Mouse (Mus musculus) B cell, adult 62 days (primary cell): ENCODE measurements around the gene Bcl2l13. TPM values are rescaled to one million over a fixed set of nuclear protein-coding genes. Genes with fewer than 3 reads are reported as not detected.

Experiments
- total RNA-seq: library from RNA; stranded (reverse); gene quantifications from 4 replicates; pipeline ENCODE4 v1.2.4, GENCODE M21; 2023

Bcl2l13 gene
- 35.9 to 46.7 TPM (median 42.3 TPM) in 4 replicates for total RNA-seq

GRCm38 (mm10) chr6:120835474-120836374, at the start of gene Bcl2l13:
Bcl2l13 (plus strand) TSS chr6:120836212.

GRCm38 (mm10) chr6:120822307-120822928, 13.6 kb upstream of the Bcl2l13 start, which contains the start of gene Atp6v1e1:
Atp6v1e1 (minus strand) TSS chr6:120822793.

DNA sequence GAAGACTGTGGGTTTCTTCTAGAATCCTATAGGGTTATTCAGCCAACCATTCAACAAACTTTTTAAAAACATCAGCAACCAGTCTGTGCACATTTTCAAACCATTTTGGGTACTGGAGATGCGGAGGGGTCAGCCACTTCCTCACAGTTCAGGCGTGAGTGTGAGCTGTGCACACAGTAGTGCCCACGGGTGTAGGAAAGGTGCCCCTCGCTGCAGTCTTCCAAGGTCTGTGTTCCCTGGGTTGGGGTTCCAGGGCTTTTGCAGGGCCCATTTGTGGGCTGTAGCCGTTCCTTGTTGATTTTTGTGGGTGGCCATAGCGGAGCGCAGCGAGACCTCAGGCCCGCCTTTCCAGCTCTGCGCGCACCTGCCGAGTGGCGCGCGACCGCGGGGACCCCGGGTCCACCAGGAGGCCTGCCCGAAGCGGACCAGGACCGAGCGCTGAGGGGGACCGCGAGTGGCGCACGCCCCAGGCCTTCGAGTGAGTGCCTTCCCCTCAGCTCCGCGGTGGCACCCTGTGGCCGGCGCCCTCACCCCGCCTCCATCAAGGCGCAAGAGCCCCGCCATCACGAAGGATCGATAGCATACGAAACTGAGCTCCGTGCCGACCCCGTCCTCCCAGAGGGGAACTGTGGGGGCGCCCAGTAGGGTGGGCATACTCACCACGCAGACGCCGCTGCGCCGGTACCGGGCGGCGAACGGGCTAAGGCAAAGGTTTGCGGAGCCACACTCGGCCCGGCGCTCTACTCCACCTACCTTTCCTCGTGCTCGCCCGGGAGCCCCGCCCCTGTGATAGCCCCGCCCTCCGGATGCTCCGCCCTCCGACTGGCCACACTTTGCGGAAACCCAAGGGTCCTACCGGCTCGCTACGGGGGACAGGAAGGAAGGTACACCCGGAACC, 80.3 kb downstream of the Bcl2l13 start, which contains the start of gene Bid:
Gene Bid, minus strand, starts transcription at position 780 of the 898 bp plus-strand sequence.

Other genes starting within 250 kb of the Bcl2l13 start
- 34.1 to 46.4 TPM (median 38.0 TPM) in 4 replicates for gene Cecr2, start 169.8 kb upstream of the Bcl2l13 start, total RNA-seq
- 2.2 to 2.8 TPM (median 2.6 TPM) in 4 replicates for gene Slc25a18, start 62.6 kb upstream of the Bcl2l13 start, total RNA-seq
- 127 to 140 TPM (median 135 TPM) in 4 replicates for gene Atp6v1e1, start 13.4 kb upstream of the Bcl2l13 start, total RNA-seq
- 49.3 to 53.5 TPM (median 50.8 TPM) in 4 replicates for gene Bid, start 80.6 kb downstream of the Bcl2l13 start, total RNA-seq